Mouse (Mus musculus) heart, postnatal 25 days (tissue): Measurements from ENCODE around the gene Slc38a11. TPM values are rescaled to one million over a fixed set of nuclear protein-coding genes. Genes with fewer than 3 reads are reported as not detected.

Experiments used
- DNase-seq: peaks from one replicate; pipeline ENCODE4 v3.0.0; 2022; ENCODE audit warnings: low spot score
- intact Hi-C: fragments of 180-260 bp; cut with DNase I; formaldehyde crosslinking; loops from one replicate; pipeline ENCODE4 v1.15.1; 2025
- total RNA-seq, 2 experiments: library from RNA; stranded (reverse); gene quantifications; 2 replicates each; pipeline ENCODE4 v1.2.3; 2021

Slc38a11 gene
- total RNA-seq, 2 experiments from 2014 or later = 1.4 to 1.5 TPM

DNA sequence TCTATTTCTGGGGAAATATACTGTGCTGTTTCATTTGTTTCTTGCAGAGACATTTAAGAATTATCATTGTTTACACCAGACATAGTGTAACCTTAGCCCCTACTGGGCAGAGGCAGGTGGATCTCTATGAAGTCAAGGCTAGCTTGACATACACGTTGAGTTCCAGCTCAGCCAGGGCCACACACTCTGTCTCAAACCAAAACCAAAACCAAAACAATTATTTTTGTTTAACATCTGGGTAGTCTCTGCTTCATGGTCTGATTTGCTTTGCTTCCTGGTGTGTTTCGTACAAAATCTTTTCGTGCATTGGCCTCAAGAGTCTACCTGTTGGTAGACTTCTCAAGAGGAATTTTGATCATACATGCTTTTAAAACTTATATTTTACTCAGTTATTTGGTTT is 27.2 kb downstream of the Slc38a11 start:
- DNase-seq = no peak
- intact Hi-C loops = loop anchor here (5.0 kb wide), 3 partner anchors 99 to 369 kb away; partner anchors contain the start of genes Cobll1 and Grb14

DNA sequence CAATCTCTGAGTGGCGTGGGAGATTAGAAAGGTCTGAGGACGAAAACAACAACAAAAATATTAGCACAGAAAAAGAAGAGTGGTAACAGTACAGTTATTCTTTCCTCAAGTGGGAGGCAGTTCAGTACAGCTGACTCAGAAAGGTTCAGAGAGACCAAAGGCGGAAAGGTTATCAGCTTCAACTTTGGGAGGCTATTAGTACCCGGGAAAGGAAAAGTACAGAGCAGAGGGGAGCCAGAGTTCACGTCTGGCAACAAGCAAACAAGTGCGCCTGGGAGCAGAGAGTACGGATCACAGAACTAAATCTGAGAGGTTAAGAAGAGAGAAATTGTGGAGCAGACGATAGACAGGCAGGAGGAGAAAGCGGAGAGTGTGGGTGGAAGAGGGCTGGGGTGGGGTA is 29.7 kb downstream of the Slc38a11 start:
- no peak for DNase-seq
- intact Hi-C loops = no loop called here

DNA sequence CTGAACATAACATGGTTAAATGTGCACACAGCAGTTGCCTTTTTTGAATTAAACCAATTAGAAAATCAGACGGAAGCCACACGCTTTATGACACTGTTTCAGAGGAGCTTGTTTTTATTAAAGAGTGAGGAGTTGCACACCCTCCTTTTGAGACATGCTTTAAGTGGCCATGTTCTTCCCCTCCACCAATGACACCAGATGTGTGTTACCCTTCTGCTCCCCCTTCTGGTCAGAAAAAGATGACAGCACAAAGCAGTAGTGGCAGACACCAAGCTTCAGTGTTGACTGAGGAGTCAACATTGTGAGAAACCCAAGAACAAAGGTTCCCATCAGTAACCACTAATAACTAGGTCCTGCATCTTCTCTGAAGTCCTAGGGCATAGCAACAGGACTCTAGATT is 32.5 kb downstream of the Slc38a11 start:
- intact Hi-C loops = loop anchor here (1.0 kb wide), 1 partner anchor 186 kb away; no protein-coding TSS in a partner anchor
- DNase-seq = no peak

DNA sequence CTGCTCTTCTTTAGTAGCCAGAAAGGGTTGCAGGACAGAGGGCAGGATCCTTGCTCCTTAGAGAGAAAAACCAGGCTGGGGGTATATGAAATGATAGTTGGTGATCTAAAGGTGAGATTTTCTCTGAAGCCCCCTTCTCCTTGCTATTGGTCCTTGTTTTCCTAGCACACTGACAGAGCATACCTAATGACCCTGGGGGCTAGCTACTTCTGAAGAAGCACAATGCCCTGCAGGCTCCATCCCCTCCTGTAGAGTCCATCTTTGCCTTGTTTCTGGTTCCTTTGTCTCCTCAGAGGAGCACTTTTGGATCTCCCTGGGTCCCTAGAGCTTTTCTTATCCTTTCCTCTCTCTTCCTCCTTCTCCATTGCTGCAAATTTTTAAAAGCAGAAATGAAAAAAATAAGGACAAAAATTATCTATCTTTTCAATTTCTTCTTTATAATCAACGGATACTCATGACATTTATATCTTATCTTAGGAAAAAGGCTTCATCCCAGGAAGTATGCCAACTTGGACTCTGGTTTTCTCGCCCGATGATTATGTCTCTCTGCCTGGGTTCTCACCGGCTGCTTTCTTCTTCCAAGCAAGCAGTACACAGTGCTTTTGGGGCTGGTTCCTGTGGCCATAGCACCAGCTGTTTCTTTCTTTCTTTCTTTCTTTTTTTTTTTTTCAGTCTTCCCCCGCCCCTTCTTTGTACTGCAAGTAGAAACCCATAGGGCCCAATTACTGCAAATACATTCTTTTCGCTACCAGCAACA is 41.7 kb downstream of the Slc38a11 start:
- DNase-seq = no peak
- intact Hi-C loops = no loop called here

DNA sequence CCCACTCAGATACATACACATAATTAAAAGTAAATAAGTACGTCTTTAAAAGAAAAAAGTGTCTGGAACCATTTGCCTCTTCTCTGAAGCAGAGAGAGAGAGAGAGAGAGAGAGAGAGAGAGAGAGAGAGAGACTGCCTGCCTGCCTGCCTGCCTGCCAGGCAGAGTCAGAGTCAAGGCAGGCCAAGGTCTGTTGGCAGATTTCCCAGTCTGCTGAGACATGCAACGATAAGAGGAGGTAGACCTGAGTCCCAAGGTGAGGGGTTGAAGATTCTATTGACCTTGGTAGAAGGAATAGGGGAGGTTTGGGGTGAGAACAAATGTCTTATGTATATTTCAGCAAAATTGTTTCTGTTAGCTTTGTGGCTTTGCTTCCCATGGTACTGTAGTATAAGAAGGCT is 42.9 kb downstream of the Slc38a11 start:
- no peak for DNase-seq
- intact Hi-C loops = no loop called here

DNA sequence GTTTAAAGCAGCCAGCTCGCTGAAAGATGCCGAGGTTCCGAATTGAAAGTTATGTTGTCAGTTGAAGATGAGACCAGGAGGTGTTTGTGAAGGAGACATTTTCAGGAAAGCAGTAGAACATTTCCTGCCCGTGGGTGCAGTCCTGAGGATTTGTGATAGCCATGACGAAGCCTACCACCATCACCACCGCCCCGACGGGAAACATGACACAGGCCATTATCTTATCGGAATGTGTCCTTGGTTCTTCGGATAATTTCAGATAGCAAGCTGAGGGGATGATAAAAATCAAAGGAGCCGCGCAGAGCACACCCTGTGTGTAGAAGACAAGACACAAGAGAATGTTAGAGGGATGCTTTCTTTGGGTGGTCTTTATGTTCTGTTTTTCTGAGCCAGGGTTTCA is 47.1 kb downstream of the Slc38a11 start:
- intact Hi-C loops = no loop called here
- no peak for DNase-seq

DNA sequence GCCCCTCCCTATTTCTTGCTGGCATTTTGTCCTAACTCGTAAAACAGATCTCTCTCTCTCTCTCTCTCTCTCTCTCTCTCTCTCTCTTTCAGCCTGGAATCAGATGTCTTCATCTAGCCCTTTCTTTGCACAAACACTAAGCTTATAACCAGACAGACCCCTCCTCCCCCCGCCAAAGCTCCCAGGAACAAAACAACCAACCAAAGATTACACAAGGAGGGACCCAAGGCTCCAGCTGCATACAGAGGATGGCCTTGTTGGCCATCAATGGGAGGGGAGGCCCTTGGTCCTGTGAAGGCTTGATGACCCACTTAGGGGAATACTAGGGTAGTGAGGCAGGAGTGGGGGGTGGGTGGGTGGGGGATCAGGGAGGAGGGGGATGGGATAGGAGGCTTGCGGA is 52.6 kb downstream of the Slc38a11 start:
- intact Hi-C loops = no loop called here
- no peak for DNase-seq

DNA sequence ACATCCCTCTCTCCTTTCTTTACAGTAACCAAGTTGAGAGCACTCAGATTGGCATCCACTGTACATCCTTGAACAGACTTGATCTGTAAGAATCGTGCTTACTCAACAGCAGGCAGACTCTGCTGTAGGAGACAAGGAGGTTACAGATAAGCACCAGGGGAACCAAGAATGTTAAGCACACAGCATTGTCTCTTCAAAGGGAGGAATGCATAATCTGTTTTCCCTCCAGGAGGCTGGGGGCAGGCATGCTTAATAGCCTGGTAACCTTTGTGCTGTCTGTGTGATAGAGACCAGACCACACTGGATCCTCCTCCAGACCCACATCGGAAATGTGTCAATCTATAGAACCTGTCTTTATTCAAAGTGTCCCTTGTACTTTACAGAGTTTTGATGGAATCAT is 67.3 kb downstream of the Slc38a11 start:
- intact Hi-C loops = no loop called here
- no peak for DNase-seq

DNA sequence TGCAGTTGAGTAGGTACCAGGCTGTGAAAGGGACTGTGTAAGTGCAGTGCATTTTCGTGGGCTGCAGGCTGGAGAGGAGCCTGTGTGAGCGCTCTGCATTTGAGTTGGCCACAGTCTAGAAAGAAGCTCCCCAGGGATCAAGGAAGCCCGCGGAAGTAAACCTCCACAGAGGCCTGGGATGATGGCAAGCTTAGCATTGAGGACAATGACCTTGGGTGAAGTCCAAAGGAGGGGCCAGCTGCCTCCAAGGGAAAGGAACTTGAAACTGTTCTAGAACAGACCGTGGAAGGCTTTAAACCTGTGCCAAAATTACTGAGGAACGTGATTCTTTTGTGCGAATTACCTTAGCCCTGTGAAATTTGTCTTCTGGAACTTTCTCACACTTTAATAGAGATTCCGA is 69.7 kb downstream of the Slc38a11 start:
- intact Hi-C loops = no loop called here
- peak; percentile 19 for DNase-seq

DNA sequence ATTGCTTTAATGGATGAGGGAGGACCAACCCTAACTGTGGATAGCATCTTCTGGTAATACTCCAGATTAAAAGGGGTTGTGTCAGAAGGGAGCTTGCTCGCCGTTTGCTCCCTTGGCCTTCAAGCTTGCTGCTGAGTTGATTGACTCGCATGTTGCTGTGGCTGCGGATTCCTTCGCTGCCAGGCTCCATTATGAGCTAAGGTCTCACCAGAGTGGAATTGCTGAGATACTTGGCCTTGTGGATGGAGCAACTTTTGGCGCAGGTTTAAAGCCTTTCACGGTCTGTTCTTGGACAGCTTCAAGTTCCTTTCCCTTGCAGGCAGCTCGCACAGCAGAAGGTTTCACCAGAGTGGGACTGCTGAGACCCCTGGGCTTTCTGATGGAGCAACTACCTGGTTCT is 70.4 kb downstream of the Slc38a11 start:
- intact Hi-C loops = no loop called here
- peak; percentile 4 for DNase-seq

DNA sequence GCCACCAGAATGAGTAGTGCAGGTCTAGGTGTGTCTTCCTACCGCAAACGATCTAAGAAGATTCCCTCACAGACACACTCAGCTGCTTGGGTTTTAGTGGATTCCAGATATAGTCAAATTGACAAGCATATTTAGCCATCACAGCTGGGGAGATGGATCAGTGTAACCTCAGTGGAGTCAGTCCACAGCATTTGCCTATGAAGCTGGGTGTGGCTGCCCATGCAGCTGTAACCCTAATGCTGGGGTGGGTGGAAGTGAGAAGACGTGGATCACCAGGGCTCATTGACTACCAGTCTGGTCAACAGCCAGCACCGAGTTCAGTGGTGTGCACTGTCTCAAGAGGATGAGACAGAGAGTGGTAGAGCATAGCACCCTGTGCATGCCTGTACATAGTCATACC is 74.1 kb downstream of the Slc38a11 start:
- intact Hi-C loops = no loop called here
- DNase-seq = no peak

DNA sequence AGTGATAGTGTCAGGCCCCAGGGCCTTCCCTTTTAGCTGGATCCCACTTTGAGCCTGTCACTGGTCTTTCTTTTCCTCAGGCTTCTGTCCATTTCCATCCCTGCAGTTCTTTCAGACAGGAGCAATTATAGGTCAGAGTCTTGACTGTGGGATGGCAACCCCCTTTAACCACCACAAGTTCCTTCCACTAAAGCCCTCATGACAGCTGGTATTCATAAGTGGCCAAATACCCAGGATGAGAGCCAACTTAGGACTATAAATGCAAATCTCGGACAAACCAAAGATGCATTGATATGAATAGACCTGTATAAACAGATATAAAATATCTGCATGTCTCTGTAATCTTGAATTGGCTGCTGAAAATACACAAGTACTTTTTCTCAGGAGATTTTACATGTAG is 75.1 kb downstream of the Slc38a11 start:
- no peak for DNase-seq

DNA sequence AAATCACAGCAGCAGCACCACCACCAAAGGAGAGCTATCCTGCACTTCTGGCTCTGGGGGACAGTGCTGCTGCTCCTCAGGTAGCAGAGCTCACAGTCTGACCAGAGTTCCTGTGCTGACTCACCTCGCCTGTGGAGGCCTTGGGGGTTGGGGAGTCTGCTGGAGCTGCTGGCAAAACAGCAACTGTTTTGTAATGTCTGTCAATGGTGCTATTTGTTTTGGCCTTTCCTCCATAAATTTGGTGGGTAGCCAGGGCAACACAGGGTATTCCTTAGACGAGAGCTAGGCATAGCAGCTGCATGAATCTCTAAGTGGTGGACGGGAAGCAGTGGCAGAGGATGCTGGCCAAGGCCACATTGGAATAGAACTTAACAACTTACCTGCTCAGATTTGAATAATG is 78.5 kb downstream of the Slc38a11 start:
- intact Hi-C loops = no loop called here
- DNase-seq = no peak

More for the DNA sequence above, 75.1 kb downstream of the Slc38a11 start:
- intact Hi-C loops = no loop called here

DNA sequence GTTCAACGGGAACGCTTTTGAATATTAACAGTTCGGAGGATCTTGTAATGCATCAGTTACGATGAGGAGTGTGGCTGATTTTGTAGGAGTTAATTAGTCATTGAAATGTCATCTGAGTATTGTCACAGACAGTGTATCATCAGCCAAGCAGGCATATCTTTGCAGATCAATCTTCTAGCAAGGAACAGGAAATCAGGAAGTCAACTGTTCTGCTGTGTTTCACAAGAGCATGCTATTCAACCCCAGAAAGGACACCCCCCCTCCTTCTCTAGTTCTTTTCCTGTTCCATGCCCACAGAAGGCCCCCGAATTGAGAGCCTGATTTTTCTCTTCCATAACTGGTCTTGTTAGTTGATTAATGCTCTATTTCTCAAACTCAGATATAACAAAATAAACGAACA is 80.9 kb downstream of the Slc38a11 start:
- intact Hi-C loops = no loop called here
- DNase-seq = no peak

DNA sequence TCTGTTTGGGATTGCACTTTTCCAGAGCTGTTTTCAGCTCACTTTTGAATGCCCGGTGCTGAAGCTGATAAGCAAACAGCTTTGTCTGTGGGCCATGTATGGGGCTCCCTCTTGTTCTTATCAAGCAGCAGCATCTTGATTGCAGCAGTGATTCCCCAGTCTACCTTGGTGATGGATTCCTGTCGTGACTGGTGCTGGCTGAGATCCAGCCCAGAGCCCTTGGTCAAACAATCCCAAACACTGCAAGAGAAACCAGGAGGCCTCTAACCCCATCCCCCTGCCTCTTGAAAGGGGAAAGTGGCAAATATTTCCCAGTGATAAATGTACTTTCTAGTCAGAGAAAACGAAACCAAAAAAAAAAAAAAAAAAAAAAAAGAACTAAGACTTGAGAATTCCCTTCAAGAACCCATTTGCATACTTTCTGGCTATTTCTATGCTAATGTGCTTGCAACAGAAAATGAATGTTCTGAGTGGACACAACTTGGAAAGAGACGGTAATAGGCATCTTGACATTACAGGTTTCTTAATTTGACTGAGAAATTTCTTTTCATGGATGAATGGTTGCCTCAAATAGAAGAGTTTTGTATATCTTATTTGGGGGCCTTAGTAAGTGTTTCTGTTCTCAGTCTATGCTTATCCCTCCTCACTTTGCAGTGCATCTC is 84.7 kb downstream of the Slc38a11 start:
- intact Hi-C loops = no loop called here
- DNase-seq = no peak

DNA sequence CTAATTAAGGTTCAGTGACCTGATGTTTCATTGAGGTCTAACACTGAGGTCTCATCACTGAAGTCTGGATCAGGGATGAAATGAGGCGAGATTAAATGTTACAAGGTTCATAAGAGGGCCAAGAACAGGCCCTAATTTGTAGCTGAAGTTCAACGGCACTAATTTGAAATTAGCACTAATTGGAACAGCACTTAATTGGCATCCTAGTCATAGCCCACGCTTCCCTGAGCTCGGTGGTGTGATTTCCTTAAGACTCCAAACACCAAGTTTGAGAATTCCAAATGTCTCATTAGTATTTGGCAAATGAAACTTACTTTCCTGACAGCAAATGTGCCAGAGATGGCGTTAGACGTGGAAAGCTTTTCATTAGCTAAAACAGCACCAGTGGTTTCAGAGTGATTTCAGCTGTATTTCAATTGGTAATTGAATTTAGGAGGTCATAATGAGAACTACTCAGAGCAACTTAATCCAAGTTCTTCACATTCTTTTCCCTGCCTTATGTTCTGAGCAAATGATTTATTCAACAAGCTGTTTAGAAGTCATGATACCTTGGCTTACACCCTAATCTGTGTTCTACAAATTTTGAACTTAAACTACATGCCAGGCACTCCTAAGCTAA is 88.3 kb downstream of the Slc38a11 start:
- no peak for DNase-seq
- intact Hi-C loops = no loop called here

DNA sequence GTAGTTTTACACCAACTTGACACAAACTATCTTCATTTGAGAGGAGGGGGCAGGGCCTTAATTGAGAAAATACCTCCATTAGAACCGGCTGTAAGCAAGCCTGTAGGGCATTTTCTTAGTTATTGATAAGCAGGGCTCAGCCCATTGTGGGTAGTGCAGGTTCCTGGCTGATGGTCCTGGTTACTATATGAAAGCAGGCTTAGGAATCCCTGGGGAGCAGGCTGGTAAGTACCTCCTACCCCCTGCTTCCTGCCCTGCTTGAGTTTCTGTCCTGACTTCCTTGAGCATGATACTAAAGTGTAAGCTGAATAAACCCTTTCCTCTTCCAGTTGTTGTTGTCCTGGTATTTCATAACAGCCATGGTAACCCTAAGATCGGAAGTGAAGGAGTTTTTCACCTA is 89.9 kb downstream of the Slc38a11 start:
- no peak for DNase-seq
- intact Hi-C loops = no loop called here

DNA sequence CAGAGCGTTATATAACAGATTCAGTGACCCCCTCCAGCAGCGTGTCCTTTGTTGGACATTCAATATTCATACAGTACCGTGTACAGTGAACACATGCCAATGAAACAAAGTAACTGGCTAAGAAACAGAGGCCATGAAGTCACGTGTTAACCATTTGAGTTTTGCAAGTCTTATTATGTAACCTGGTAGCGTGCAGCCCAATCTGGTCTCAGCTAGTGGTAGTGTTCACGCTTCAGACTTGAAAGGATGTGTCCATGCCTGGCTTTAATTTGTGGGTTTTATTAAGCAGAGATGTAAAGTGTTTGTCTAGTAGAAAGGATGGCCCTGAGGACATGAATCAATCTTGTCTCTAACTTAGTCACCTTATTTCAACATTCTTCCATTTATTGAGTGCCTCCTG is 95.1 kb downstream of the Slc38a11 start:
- intact Hi-C loops = no loop called here
- DNase-seq = no peak

DNA sequence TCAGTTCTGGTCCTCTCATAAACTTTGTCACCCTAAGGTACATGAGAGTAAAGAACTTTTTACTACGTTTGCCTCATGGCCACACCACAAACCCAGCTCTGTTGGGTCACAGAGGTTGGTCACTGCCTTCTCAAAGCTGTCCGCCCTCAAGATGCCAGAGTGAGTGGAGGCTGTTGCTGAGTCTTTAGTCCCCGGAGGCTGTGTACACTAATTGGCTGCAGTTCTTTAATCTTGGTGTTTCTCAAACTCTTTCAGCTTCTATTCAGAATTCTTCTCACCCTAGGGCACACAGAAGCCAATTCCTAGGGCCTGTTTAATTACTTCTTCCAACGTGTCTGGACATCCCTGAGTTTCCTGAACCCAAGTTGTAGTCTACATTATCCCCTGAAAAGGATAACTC is 96.0 kb downstream of the Slc38a11 start:
- intact Hi-C loops = no loop called here
- DNase-seq = no peak

DNA sequence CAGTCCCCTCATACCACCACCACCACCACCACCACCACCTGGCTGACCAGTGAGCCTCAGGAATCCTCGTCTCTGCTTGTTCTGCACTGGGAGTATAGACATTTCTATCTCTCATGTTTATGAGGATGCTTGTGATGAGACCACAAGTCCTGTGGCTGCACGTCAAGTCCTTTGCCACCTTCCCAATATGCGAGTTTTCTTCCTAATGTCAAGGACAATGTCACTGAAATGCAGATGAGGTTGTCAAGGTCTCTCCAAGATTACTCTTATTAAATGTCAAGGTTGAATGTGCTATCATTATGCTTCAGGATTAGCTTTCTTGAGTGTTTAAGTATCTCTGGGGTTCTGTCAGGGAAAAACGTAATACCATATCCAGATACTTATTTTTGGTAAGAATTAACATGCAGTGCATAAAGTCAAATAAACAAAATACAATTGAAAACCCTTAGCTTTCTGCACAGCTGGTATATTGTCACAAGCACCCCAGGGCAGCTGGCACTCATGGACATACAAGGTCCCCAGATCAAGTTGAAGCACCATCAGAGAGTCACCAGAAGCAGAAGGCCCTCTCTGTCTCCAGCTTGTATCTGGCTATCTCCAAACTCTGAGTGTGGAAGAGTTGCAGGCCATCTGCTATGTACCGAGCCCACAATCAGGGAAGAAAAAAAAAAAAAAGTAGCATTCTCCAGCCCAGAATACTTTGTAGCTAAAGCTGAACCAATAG is 97.1 kb downstream of the Slc38a11 start:
- intact Hi-C loops = no loop called here
- no peak for DNase-seq
